Mouse (Mus musculus) kidney, embryonic 14.5 days (tissue): ENCODE results near the gene Tomt. TPM values are rescaled to one million over a fixed set of nuclear protein-coding genes. Genes with fewer than 3 reads are reported as not detected.
"Not testable (repeated sequence)": the region's sequence is repeated elsewhere in the genome, so short reads cannot be mapped to it uniquely, and the experiment has no call there.

Experiments
- ATAC-seq: fragments of 200-750 bp; cut with Nextera tagmentation; 2 replicates; pipeline ENCODE4 v1.8.0; 2017; ENCODE audit warnings: moderate number of reproducible peaks, mild to moderate bottlenecking, moderate TSS enrichment, moderate library complexity; ENCODE audit not compliant: low FRiP score, low TSS enrichment
- H3K27ac ChIP-seq: fragments of 300-500 bp; sonication (generic); 2 replicates; pipeline ENCODE4 v1.5.1; 2014; ENCODE audit warnings: low read depth, mild to moderate bottlenecking, low read length, moderate library complexity, mixed read lengths
- H3K27me3 ChIP-seq: fragments of 300-500 bp; sonication (generic); 2 replicates; pipeline ENCODE4 v1.6.1; 2014; ENCODE audit warnings: mild to moderate bottlenecking, low read length; ENCODE audit not compliant: control insufficient read depth, insufficient read depth
- H3K36me3 ChIP-seq: fragments of 300-500 bp; sonication (generic); 2 replicates; pipeline ENCODE4 v1.6.1; 2014; ENCODE audit warnings: low read length, mixed read lengths; ENCODE audit not compliant: control insufficient read depth, insufficient read depth
- H3K4me1 ChIP-seq: fragments of 300-500 bp; sonication (generic); 2 replicates; pipeline ENCODE4 v1.6.1; 2014; ENCODE audit warnings: low read length, mixed read lengths; ENCODE audit not compliant: control insufficient read depth, insufficient read depth
- H3K4me2 ChIP-seq: fragments of 300-500 bp; sonication (generic); replicated peaks from 2 replicates; pipeline ENCODE4 v1.6.1; 2014; ENCODE audit warnings: low read depth, mild to moderate bottlenecking, low read length
- H3K4me3 ChIP-seq: fragments of 300-500 bp; sonication (generic); 2 replicates; pipeline ENCODE4 v1.5.1; 2014; ENCODE audit warnings: mild to moderate bottlenecking, low read length
- H3K9ac ChIP-seq: fragments of 300-500 bp; sonication (generic); 2 replicates; pipeline ENCODE4 v1.6.1; 2014; ENCODE audit warnings: low read depth, mild to moderate bottlenecking, low read length, moderate library complexity
- H3K9me3 ChIP-seq: fragments of 300-500 bp; sonication (generic); 2 replicates; pipeline ENCODE4 v1.6.1; 2016; ENCODE audit warnings: low read length; ENCODE audit not compliant: control insufficient read depth
- WGBS: fragments of 180-500 bp; shearing (Covaris S2); extraction: QIAGEN DNeasy Blood & Tissue Kit; methylation state at CpG from one replicate; pipeline ENCODE4 v1.1.7; 2014; 5-methylcytosine and 5-hydroxymethylcytosine counted together
- polyA plus RNA-seq: library from polyadenylated mRNA; unstranded; fragments of >200 nt; fragmentation: Nextera tagmentation; extraction: Ambion mirVana; gene quantifications from 2 replicates; pipeline ENCODE4 v1.2.1, GENCODE M21; 2014

Tomt gene
- polyA plus RNA-seq, 1 experiment from 2014 or later = 0.27 TPM

DNA sequence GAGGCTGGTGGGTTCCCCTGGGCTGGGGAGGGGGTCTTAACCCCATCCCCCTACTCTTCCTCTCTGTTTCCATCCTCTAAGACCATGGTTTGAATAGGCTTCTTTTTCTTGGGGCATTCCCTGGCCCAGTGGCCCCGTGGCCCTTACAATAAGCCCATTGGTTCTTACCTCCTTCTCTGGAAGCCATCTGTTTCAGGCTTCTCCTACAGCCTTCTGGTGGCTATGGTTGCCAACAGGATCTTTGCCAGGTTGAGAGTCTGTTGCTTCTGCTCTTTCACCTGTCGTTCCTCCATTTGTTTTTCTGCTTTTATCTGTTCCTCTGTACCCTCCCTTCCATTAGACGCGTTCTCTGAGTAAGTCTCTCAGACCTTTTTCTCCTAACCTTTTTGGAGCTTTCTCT lies 31.4 kb upstream of the Tomt start:
- Histone ChIP-seq H3K4me1 (peaks cover 10% of the 10 kb centered on the region; the same call in 1 of the 2 replicates), H3K4me2 (no peak overlapping the region), H3K4me3 (no peak overlapping the region), H3K36me3 (0 out of 2 replicates have a peak, but pooled peaks cover 4% of the 10 kb centered on the region), H3K27me3 (no peaks in the 10 kb centered on the region), H3K9me3 (no peaks in the 10 kb centered on the region), H3K9ac (no peak overlapping the region), H3K27ac (no peak overlapping the region)
- ATAC-seq = no peak
- WGBS = 96% methylated on average over 4 of the region's 4 CpGs

GRCm38 (mm10) chr7:101936996-101937395 lies 30.8 kb upstream of the Tomt start:
- 95% methylated on average over 4 of the region's 4 CpGs for WGBS
- Histone ChIP-seq H3K36me3 (0 out of 2 replicates have a peak, but pooled peaks cover 4% of the 10 kb centered on the region), H3K4me2 (no peak overlapping the region), H3K9ac (no peak overlapping the region), H3K4me3 (no peak overlapping the region), H3K27me3 (no peaks in the 10 kb centered on the region), H3K27ac (no peak overlapping the region), H3K9me3 (no peaks in the 10 kb centered on the region), H3K4me1 (peaks cover 10% of the 10 kb centered on the region; the same call in 1 of the 2 replicates)
- no peak for ATAC-seq

- ATAC-seq = no peak
These were observed 29.8 kb upstream of the Tomt start for GRCm38 (mm10) chr7:101935957-101936356.

DNA sequence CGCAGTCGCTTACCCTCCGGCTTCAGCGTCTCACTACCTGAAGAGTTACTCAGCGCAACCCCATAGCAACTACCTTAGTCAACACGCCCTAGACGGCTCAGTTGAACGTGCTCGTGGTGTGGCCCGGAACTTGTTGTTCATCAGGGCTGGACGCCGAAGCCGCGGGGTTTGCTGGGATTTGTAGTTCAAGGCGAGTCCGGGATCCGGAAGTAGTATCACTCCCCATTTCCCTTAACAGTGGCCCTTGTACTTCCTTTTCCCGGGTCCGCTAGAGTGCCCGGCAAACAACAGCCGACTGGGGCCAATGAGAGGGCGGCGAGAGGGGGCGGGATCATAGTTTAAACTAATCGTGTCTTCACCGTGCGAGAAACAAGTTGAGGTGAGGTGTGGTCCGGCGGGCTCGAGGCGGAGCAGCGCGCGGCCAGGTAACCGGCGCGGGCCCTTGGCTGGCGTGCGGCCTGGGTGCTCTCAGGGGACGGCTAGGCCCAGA lies 27.6 kb upstream of the Tomt start, which contains the start of the genes Lrrc51 and Numa1:
Lrrc51 (minus strand) TSS at position 145 of the 490 bp plus-strand sequence.
Numa1 (plus strand) TSS at position 361 of the 490 bp plus-strand sequence.
- Histone ChIP-seq H3K9me3 (no peaks in the 10 kb centered on the region), H3K4me3 (peak within 1 kb of the TSS; percentile 89), H3K27ac (peak within 1 kb of the TSS; percentile 77), H3K9ac (peak within 1 kb of the TSS; percentile 84), H3K4me1 (peaks cover 10% of the 10 kb centered on the region; the same call in 1 of the 2 replicates), H3K27me3 (no peaks in the 10 kb centered on the region), H3K4me2 (peak within 1 kb of the TSS; percentile 65), H3K36me3 (0 out of 2 replicates have a peak, but pooled peaks cover 2% of the 10 kb centered on the region)
- 1% methylated on average over 40 of the region's 40 CpGs for WGBS
- peak; percentile 99 for ATAC-seq

More at GRCm38 (mm10) chr7:101935957-101936356, 29.8 kb upstream of the Tomt start:
- Histone ChIP-seq H3K9ac (no peak overlapping the region), H3K27me3 (no peaks in the 10 kb centered on the region), H3K9me3 (no peaks in the 10 kb centered on the region), H3K4me1 (peaks cover 10% of the 10 kb centered on the region; the same call in 1 of the 2 replicates), H3K4me3 (no peak overlapping the region), H3K4me2 (no peak overlapping the region), H3K36me3 (0 out of 2 replicates have a peak, but pooled peaks cover 4% of the 10 kb centered on the region), H3K27ac (no peak overlapping the region)
- 95% methylated on average over 4 of the region's 4 CpGs for WGBS

DNA sequence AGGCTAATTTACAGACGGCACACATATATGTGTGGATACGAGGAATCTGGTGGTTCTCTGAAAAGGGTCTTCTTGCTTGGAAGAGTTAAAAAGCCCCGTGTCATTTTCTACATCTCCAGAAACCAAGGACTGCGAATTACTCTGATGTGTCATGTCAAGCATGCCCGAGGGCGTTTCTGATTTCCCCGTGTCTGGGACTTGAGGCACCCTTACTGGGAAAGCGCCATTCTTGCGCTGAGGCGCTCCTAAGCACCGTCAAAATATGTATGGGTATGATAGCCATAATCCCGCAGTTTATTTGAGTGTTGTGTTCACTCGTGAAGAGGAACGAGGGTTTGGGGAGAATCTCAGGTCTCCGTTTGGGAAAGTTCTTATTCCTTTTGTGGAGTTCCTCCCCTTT lies 27.1 kb upstream of the Tomt start:
- Histone ChIP-seq H3K9me3 (no peaks in the 10 kb centered on the region), H3K36me3 (no peaks in the 10 kb centered on the region), H3K27ac (no peak overlapping the region; the same call in 1 of the 2 replicates), H3K4me2 (peak overlapping the region; percentile 56), H3K9ac (peak overlapping the region; percentile 84), H3K4me3 (peak overlapping the region; percentile 89), H3K27me3 (no peaks in the 10 kb centered on the region), H3K4me1 (peaks cover 10% of the 10 kb centered on the region; the same call in 1 of the 2 replicates)
- 6% methylated on average over 15 of the region's 15 CpGs for WGBS
- no peak; the same call in 1 of the 2 replicates for ATAC-seq

DNA sequence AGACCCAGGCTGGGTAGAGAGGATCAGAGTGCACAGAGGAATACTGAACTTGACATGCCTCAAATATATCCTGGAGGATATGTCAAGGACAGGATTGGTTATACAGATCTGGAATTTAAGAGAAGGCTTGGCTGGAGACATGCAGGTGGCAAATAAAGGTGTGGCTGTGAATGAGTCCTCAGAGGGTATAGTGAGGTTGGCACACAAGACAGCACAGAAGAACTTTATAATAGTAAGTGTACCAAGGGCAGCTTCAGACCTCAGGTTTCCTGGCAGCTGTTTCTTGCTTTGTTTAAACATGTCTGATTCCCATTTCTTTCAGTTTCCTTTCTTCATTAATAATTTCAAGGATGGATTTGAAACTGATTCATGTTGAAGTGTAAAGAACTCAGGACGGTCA lies 26.4 kb upstream of the Tomt start:
- Histone ChIP-seq H3K27ac (no peak overlapping the region), H3K27me3 (no peaks in the 10 kb centered on the region), H3K36me3 (no peaks in the 10 kb centered on the region), H3K9me3 (no peaks in the 10 kb centered on the region), H3K4me2 (peak overlapping the region; percentile 56; the same call in 1 of the 2 replicates), H3K4me1 (peaks cover 10% of the 10 kb centered on the region; the same call in 1 of the 2 replicates), H3K9ac (no peak overlapping the region), H3K4me3 (peak overlapping the region; percentile 89; the same call in 1 of the 2 replicates)
- ATAC-seq = no peak
- WGBS = 85% methylated on average over 1 of the region's 1 CpGs

DNA sequence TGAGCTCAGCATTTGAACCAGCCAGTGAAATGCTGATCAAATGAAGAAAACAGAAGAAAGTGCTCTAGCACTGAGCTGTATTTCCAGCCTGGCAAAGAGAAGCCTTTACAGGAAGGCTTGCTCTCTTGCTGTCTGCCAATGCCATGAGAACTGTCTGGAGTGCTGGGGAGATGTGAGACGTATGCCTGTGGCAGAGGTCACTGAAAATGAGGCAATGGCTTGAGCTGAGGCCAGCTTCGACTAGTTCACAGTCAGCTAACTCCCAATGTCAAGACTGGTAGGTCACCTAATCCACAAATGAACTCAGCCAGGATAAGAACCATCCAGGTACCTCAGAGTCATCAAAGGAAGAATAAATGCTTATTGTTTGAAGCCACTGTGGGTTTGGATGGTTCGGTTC lies 21.9 kb upstream of the Tomt start:
- no peak overlapping the region for H3K9ac ChIP-seq
- 87% methylated on average over 3 of the region's 3 CpGs for WGBS
- H3K36me3 ChIP-seq = no peaks in the 10 kb centered on the region
- H3K4me2 ChIP-seq = no peak overlapping the region
- H3K27me3 ChIP-seq = no peaks in the 10 kb centered on the region
- no peaks in the 10 kb centered on the region; the same call in 1 of the 2 replicates for H3K4me1 ChIP-seq
- no peaks in the 10 kb centered on the region for H3K9me3 ChIP-seq
- H3K27ac ChIP-seq = no peak overlapping the region
- no peak for ATAC-seq
- H3K4me3 ChIP-seq = no peak overlapping the region

DNA sequence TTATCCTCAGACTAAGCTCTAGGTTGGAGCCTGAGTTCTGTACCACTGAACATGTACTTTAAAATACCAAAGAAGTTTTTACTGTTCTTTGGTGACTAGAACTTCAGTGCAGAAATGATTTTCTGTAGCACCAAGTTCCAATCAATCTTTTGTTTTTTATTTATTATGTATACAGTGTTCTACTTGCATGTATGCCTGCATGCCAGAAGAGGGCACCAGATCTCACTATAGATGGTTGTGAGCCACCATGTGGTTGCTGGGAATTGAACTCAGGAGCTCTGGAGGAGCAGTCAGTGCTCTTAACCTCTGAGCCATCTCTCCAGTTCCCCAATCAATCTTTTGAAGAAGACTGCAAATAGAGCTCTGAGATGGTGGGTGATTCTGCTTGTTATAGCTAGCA lies 19.7 kb upstream of the Tomt start:
- not testable (repeated sequence) for ATAC-seq, H3K4me2 ChIP-seq, H3K4me3 ChIP-seq, H3K36me3 ChIP-seq, H3K9ac ChIP-seq, H3K27me3 ChIP-seq, H3K9me3 ChIP-seq, H3K27ac ChIP-seq, H3K4me1 ChIP-seq

DNA sequence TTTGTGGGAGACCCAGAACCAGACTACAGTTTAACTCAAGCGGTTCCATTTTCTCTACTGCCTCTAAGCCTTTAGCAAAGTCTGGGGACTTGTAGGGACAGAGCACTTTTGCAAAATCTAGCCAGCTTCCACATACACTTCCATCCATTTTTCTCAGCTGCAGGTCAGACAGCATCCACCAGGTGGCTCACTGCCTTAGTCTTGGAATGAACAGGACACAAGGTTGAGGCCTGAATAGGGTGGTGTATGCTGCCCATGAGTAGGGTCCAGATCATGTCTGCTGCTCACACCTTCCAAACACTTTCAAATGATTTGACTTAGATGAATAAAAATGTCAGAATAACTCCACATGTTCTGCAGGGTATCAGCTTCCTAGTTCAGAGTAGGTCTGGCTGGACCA lies 11.9 kb upstream of the Tomt start:
- no peaks in the 10 kb centered on the region for H3K27me3 ChIP-seq
- H3K9me3 ChIP-seq = no peaks in the 10 kb centered on the region
- H3K4me1 ChIP-seq = no peaks in the 10 kb centered on the region
- H3K9ac ChIP-seq = no peak overlapping the region
- H3K36me3 ChIP-seq = peaks cover 14% of the 10 kb centered on the region
- H3K4me3 ChIP-seq = no peak overlapping the region
- no peak overlapping the region for H3K4me2 ChIP-seq
- WGBS = 24% methylated on average over 1 of the region's 1 CpGs
- ATAC-seq = peak; percentile 58; the same call in 1 of the 2 replicates
- H3K27ac ChIP-seq = no peak overlapping the region
